Mouse (Mus musculus): ENCODE data around the gene Tgfbr3. TPM values are rescaled to one million over a fixed set of nuclear protein-coding genes. Genes with fewer than 3 reads are reported as not detected.

The Tgfbr3 gene
- polyA plus RNA-seq, 1 experiment from 2014 or later, result 2.2 TPM

- no peak overlapping the region for H3K9ac ChIP-seq (replicated peaks; ENCODE audit: low read depth, low read length)
- 74% methylated on average over 7 of the region's 7 CpGs for WGBS
- no peaks in the 10 kb centered on the region for H3K36me3 ChIP-seq (ENCODE audit: control insufficient read depth, insufficient read depth)
- no peak overlapping the region for H3K27ac ChIP-seq (ENCODE audit: low read length)
- no peaks in the 10 kb centered on the region for H3K9me3 ChIP-seq (ENCODE audit: control insufficient read depth, low read length)
- no peak overlapping the region for H3K4me3 ChIP-seq (replicated peaks; ENCODE audit: low read length)
- H3K27me3 ChIP-seq (replicated peaks; ENCODE audit: control insufficient read depth, insufficient read depth, low read length), result peaks cover 9% of the 10 kb centered on the region
- no peak overlapping the region for H3K4me2 ChIP-seq (ENCODE audit: low read length)
- peaks cover 10% of the 10 kb centered on the region for H3K4me1 ChIP-seq (replicated peaks; ENCODE audit: control insufficient read depth, insufficient read depth, low read length)
- ATAC-seq, result no peak
These were observed 123.7 kb downstream of the Tgfbr3 start for GRCm38 (mm10) chr5:107165734-107166133.

GRCm38 (mm10) chr5:107165271-107165670 lies 124.2 kb downstream of the Tgfbr3 start:
- H3K4me2 ChIP-seq (ENCODE audit: low read length), result no peak overlapping the region
- H3K9ac ChIP-seq (replicated peaks; ENCODE audit: low read depth, low read length), result no peak overlapping the region
- 93% methylated on average over 5 of the region's 5 CpGs for WGBS
- H3K36me3 ChIP-seq (ENCODE audit: control insufficient read depth, insufficient read depth), result no peaks in the 10 kb centered on the region
- ATAC-seq, result no peak
- no peaks in the 10 kb centered on the region for H3K9me3 ChIP-seq (ENCODE audit: control insufficient read depth, low read length)
- no peak overlapping the region for H3K4me3 ChIP-seq (replicated peaks; ENCODE audit: low read length)
- H3K27me3 ChIP-seq (replicated peaks; ENCODE audit: control insufficient read depth, insufficient read depth, low read length), result peaks cover 9% of the 10 kb centered on the region
- no peak overlapping the region for H3K27ac ChIP-seq (ENCODE audit: low read length)
- H3K4me1 ChIP-seq (replicated peaks; ENCODE audit: control insufficient read depth, insufficient read depth, low read length), result peaks cover 10% of the 10 kb centered on the region

GRCm38 (mm10) chr5:107164856-107165255 lies 124.6 kb downstream of the Tgfbr3 start:
- peaks cover 9% of the 10 kb centered on the region for H3K27me3 ChIP-seq (replicated peaks; ENCODE audit: control insufficient read depth, insufficient read depth, low read length)
- no peak overlapping the region for H3K27ac ChIP-seq (ENCODE audit: low read length)
- H3K4me3 ChIP-seq (replicated peaks; ENCODE audit: low read length), result no peak overlapping the region
- H3K9me3 ChIP-seq (ENCODE audit: control insufficient read depth, low read length), result no peaks in the 10 kb centered on the region
- peaks cover 10% of the 10 kb centered on the region for H3K4me1 ChIP-seq (replicated peaks; ENCODE audit: control insufficient read depth, insufficient read depth, low read length)
- WGBS, result 94% methylated on average over 4 of the region's 4 CpGs
- no peak overlapping the region for H3K4me2 ChIP-seq (ENCODE audit: low read length)
- H3K36me3 ChIP-seq (ENCODE audit: control insufficient read depth, insufficient read depth), result no peaks in the 10 kb centered on the region
- no peak for ATAC-seq
- H3K9ac ChIP-seq (replicated peaks; ENCODE audit: low read depth, low read length), result no peak overlapping the region

- no peak for ATAC-seq
- Histone ChIP-seq H3K36me3 (ENCODE audit: control insufficient read depth, insufficient read depth) (no peaks in the 10 kb centered on the region), H3K4me2 (ENCODE audit: low read length) (no peak overlapping the region), H3K9ac (replicated peaks; ENCODE audit: low read depth, low read length) (no peak overlapping the region), H3K27me3 (replicated peaks; ENCODE audit: control insufficient read depth, insufficient read depth, low read length) (peaks cover 7% of the 10 kb centered on the region), H3K4me3 (replicated peaks; ENCODE audit: low read length) (no peak overlapping the region), H3K27ac (ENCODE audit: low read length) (no peak overlapping the region), H3K4me1 (replicated peaks; ENCODE audit: control insufficient read depth, insufficient read depth, low read length) (peaks cover 10% of the 10 kb centered on the region), H3K9me3 (ENCODE audit: control insufficient read depth, low read length) (no peaks in the 10 kb centered on the region)
- 86% methylated on average over 4 of the region's 4 CpGs for WGBS
These were observed 125.3 kb downstream of the Tgfbr3 start for GRCm38 (mm10) chr5:107164146-107164545.

- no peak overlapping the region for H3K4me3 ChIP-seq (replicated peaks; ENCODE audit: low read length)
- ATAC-seq, result no peak
- H3K27me3 ChIP-seq (replicated peaks; ENCODE audit: control insufficient read depth, insufficient read depth, low read length), result peaks cover 7% of the 10 kb centered on the region
- H3K36me3 ChIP-seq (ENCODE audit: control insufficient read depth, insufficient read depth), result no peaks in the 10 kb centered on the region
- H3K9ac ChIP-seq (replicated peaks; ENCODE audit: low read depth, low read length), result no peak overlapping the region
- H3K27ac ChIP-seq (ENCODE audit: low read length), result no peak overlapping the region
- peaks cover 10% of the 10 kb centered on the region for H3K4me1 ChIP-seq (replicated peaks; ENCODE audit: control insufficient read depth, insufficient read depth, low read length)
- H3K9me3 ChIP-seq (ENCODE audit: control insufficient read depth, low read length), result no peaks in the 10 kb centered on the region
- H3K4me2 ChIP-seq (ENCODE audit: low read length), result no peak overlapping the region
These were observed 126.1 kb downstream of the Tgfbr3 start for GRCm38 (mm10) chr5:107163336-107163735.

- WGBS, result 86% methylated on average over 6 of the region's 6 CpGs
- no peak overlapping the region for H3K9ac ChIP-seq (replicated peaks; ENCODE audit: low read depth, low read length)
These were observed 126.6 kb downstream of the Tgfbr3 start for GRCm38 (mm10) chr5:107162812-107163211.

GRCm38 (mm10) chr5:107162319-107162718 lies 127.1 kb downstream of the Tgfbr3 start:
- Histone ChIP-seq H3K4me3 (replicated peaks; ENCODE audit: low read length) (no peak overlapping the region), H3K4me2 (ENCODE audit: low read length) (no peak overlapping the region), H3K4me1 (replicated peaks; ENCODE audit: control insufficient read depth, insufficient read depth, low read length) (peaks cover 2% of the 10 kb centered on the region), H3K9ac (replicated peaks; ENCODE audit: low read depth, low read length) (no peak overlapping the region), H3K9me3 (ENCODE audit: control insufficient read depth, low read length) (no peaks in the 10 kb centered on the region), H3K27me3 (replicated peaks; ENCODE audit: control insufficient read depth, insufficient read depth, low read length) (peaks cover 7% of the 10 kb centered on the region), H3K36me3 (ENCODE audit: control insufficient read depth, insufficient read depth) (no peaks in the 10 kb centered on the region), H3K27ac (ENCODE audit: low read length) (no peak overlapping the region)
- WGBS, result 89% methylated on average over 4 of the region's 4 CpGs
- no peak for ATAC-seq

More at GRCm38 (mm10) chr5:107162812-107163211, 126.6 kb downstream of the Tgfbr3 start:
- Histone ChIP-seq H3K4me3 (replicated peaks; ENCODE audit: low read length) (no peak overlapping the region), H3K9me3 (ENCODE audit: control insufficient read depth, low read length) (no peaks in the 10 kb centered on the region), H3K36me3 (ENCODE audit: control insufficient read depth, insufficient read depth) (no peaks in the 10 kb centered on the region), H3K27me3 (replicated peaks; ENCODE audit: control insufficient read depth, insufficient read depth, low read length) (peaks cover 7% of the 10 kb centered on the region), H3K27ac (ENCODE audit: low read length) (no peak overlapping the region), H3K4me2 (ENCODE audit: low read length) (no peak overlapping the region), H3K4me1 (replicated peaks; ENCODE audit: control insufficient read depth, insufficient read depth, low read length) (peaks cover 7% of the 10 kb centered on the region)
- no peak for ATAC-seq

- WGBS, result 90% methylated on average over 8 of the region's 8 CpGs
- H3K4me3 ChIP-seq (replicated peaks; ENCODE audit: low read length), result no peak overlapping the region
- H3K36me3 ChIP-seq (ENCODE audit: control insufficient read depth, insufficient read depth), result no peaks in the 10 kb centered on the region
- no peaks in the 10 kb centered on the region for H3K9me3 ChIP-seq (ENCODE audit: control insufficient read depth, low read length)
- no peak overlapping the region for H3K9ac ChIP-seq (replicated peaks; ENCODE audit: low read depth, low read length)
- peaks cover 5% of the 10 kb centered on the region for H3K27me3 ChIP-seq (replicated peaks; ENCODE audit: control insufficient read depth, insufficient read depth, low read length)
- no peak for ATAC-seq
- H3K27ac ChIP-seq (ENCODE audit: low read length), result no peak overlapping the region
- no peak overlapping the region for H3K4me2 ChIP-seq (ENCODE audit: low read length)
- H3K4me1 ChIP-seq (replicated peaks; ENCODE audit: control insufficient read depth, insufficient read depth, low read length), result no peaks in the 10 kb centered on the region
These were observed 129.2 kb downstream of the Tgfbr3 start for GRCm38 (mm10) chr5:107159914-107160890.

- no peaks in the 10 kb centered on the region for H3K36me3 ChIP-seq (ENCODE audit: control insufficient read depth, insufficient read depth)
- H3K27ac ChIP-seq (ENCODE audit: low read length), result no peak overlapping the region
- no peak overlapping the region for H3K4me3 ChIP-seq (replicated peaks; ENCODE audit: low read length)
- no peak overlapping the region for H3K9ac ChIP-seq (replicated peaks; ENCODE audit: low read depth, low read length)
- ATAC-seq, result no peak; the same call in 1 of the 2 replicates
- WGBS, result 79% methylated on average over 7 of the region's 7 CpGs
- no peaks in the 10 kb centered on the region for H3K4me1 ChIP-seq (replicated peaks; ENCODE audit: control insufficient read depth, insufficient read depth, low read length)
- peaks cover 2% of the 10 kb centered on the region; the same call in 1 of the 2 replicates for H3K27me3 ChIP-seq (replicated peaks; ENCODE audit: control insufficient read depth, insufficient read depth, low read length)
- no peaks in the 10 kb centered on the region for H3K9me3 ChIP-seq (ENCODE audit: control insufficient read depth, low read length)
- no peak overlapping the region for H3K4me2 ChIP-seq (ENCODE audit: low read length)
These were observed 130.8 kb downstream of the Tgfbr3 start for GRCm38 (mm10) chr5:107158531-107159178.

All from forebrain, embryonic 16.5 days (tissue).